Mouse (Mus musculus): ENCODE data around the gene Gm3269. TPM values are rescaled to one million over a fixed set of nuclear protein-coding genes. Genes with fewer than 3 reads are reported as not detected.
"Not testable (repeated sequence)": the region's sequence is repeated elsewhere in the genome, so short reads cannot be mapped to it uniquely, and the experiment has no call there.

Gene Gm3269
- total RNA-seq (2014; rRNA removed) (not detected in 2 replicates), polyA plus RNA-seq (2012; rRNA removed) (not detected in 2 replicates)

DNA sequence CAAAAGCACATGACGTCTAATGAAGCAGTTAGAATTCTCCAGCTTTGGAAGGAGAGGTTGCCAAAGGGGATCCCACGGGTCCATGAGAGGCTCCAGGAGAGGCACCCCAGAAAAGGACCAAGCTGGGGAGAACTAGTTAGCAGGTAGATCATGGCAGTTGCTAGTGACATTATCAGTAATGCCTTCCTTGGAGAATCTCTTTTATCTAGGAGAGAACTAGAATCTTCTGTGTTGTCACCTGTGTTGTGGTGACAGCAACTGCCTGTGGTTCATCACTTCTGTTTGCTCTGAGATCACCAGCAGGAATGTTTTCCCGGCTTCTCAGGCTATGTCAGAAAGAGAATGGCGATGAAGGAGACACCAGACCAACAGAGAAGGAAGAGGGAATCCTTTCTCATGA is at the start of gene Gm3269:
TSS of gene Gm3269 (plus strand) at position 301 of the 400 bp plus-strand sequence.
- not testable (repeated sequence) for H3K79me2 ChIP-seq (ENCODE audit: control insufficient read depth, insufficient read depth, low read length); H3K36me3 ChIP-seq (ENCODE audit: control insufficient read depth, insufficient read depth, low read length); H3K27me3 ChIP-seq (ENCODE audit: control insufficient read depth, insufficient read depth, low read length); H3K9ac ChIP-seq (ENCODE audit: low read depth, low read length); H3K4me3 ChIP-seq (ENCODE audit: insufficient read depth, low read depth, low read length); H3K4me1 ChIP-seq (ENCODE audit: control insufficient read depth, insufficient read depth, low read length); DNase-seq (ENCODE audit: extremely low read depth, low read depth, low spot score); H3K27ac ChIP-seq (replicated peaks; ENCODE audit: insufficient read depth, low read depth, low read length)
- no CpG with 5 or more reads among the region's 4 CpGs for WGBS

DNA sequence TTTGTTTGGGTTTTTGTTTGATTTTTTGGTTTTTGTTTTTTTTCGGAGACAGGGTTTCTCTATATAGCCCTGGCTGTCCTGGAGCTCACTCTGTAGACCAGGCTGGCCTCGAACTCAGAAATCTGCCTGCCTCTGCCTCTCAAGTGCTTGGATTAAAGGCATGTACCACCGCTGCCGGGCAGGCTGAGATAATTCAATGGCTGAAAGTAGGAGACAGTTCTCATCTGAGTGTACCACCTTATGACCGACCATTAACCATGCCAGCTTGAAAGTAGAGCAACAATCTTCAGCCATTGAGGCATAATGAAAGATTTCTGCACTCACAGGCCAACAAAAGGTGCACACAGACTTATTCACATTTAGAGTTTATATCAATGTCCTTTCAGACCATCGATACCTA is 31.5 kb upstream of the Gm3269 start:
- WGBS = 76% methylated on average over 6 of the region's 6 CpGs
- not testable (repeated sequence) for H3K27me3 ChIP-seq (ENCODE audit: control insufficient read depth, insufficient read depth, low read length)

DNA sequence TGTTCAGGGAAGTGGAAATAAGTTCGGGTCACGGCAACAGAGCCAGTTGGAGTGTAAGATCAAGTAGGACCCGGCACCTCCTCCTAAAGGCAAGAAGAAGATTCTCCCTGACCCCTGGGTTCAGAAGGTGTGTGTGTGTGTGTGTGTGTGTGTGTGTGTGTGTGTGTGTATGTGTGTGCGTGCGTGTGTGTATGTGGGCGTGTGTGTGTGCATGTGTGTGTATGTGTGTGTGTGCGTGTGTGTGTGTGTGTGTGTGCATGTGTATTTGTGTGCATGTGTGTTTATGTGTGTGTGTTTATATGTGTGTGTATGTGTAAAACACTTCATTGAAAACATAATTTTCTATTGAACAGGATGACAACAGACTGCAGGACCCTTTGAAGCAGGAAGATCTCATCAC is 16.0 kb upstream of the Gm3269 start:
- not testable (repeated sequence) for H3K4me1 ChIP-seq (ENCODE audit: control insufficient read depth, insufficient read depth, low read length); DNase-seq (ENCODE audit: extremely low read depth, low read depth, low spot score); H3K27ac ChIP-seq (replicated peaks; ENCODE audit: insufficient read depth, low read depth, low read length); H3K27me3 ChIP-seq (ENCODE audit: control insufficient read depth, insufficient read depth, low read length); H3K9ac ChIP-seq (ENCODE audit: low read depth, low read length); H3K4me3 ChIP-seq (ENCODE audit: insufficient read depth, low read depth, low read length); H3K79me2 ChIP-seq (ENCODE audit: control insufficient read depth, insufficient read depth, low read length); H3K36me3 ChIP-seq (ENCODE audit: control insufficient read depth, insufficient read depth, low read length)
- 88% methylated on average over 4 of the region's 7 CpGs for WGBS

More for the DNA sequence above, 31.5 kb upstream of the Gm3269 start:
- not testable (repeated sequence) for H3K27ac ChIP-seq (replicated peaks; ENCODE audit: insufficient read depth, low read depth, low read length); H3K4me1 ChIP-seq (ENCODE audit: control insufficient read depth, insufficient read depth, low read length); H3K79me2 ChIP-seq (ENCODE audit: control insufficient read depth, insufficient read depth, low read length); H3K4me3 ChIP-seq (ENCODE audit: insufficient read depth, low read depth, low read length); H3K9ac ChIP-seq (ENCODE audit: low read depth, low read length); DNase-seq (ENCODE audit: extremely low read depth, low read depth, low spot score); H3K36me3 ChIP-seq (ENCODE audit: control insufficient read depth, insufficient read depth, low read length)

DNA sequence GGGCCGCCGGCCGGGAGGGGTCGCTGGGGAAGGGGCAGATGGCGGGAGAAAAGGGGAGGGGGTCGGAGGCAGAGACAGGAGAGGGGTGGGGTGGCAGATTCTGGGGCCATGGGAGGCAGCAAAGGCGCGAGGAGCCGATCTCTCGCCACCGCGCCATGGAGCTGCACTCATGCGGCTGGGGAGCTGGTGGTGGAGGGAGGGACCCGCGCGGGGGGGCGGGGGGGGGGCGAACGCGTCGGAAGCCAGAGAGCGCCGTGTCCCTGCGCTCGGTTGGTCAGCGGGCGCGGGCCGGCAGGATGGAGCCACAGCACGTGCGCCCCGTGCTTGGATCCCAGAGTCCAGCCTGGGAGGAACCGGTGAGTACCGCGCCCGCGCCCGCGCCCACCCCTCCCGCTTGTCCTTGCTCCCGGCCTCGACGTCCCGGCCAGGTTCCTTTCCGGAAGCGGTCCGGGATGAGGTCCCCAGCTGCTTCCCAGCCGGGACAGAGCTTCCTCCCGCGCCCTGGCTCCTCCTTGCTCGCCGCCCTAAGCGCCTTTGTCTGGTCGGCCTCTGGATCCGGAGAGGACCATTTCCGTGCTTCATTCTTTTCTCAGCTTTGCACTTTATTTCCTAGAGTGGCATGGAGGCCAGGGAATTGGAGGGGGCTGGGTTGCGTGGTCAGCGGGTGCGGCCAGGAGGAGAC is 17.5 kb downstream of the Gm3269 start, which contains the start of gene Gm3264:
TSS of gene Gm3264 (plus strand) at position 278 of the 682 bp plus-strand sequence.
- H3K27ac ChIP-seq (replicated peaks; ENCODE audit: insufficient read depth, low read depth, low read length); H3K36me3 ChIP-seq (ENCODE audit: control insufficient read depth, insufficient read depth, low read length); H3K79me2 ChIP-seq (ENCODE audit: control insufficient read depth, insufficient read depth, low read length); H3K27me3 ChIP-seq (ENCODE audit: control insufficient read depth, insufficient read depth, low read length); H3K4me3 ChIP-seq (ENCODE audit: insufficient read depth, low read depth, low read length); H3K9ac ChIP-seq (ENCODE audit: low read depth, low read length); DNase-seq (ENCODE audit: extremely low read depth, low read depth, low spot score); H3K4me1 ChIP-seq (ENCODE audit: control insufficient read depth, insufficient read depth, low read length): not testable (repeated sequence)
- 10% methylated on average over 36 of the region's 59 CpGs for WGBS

DNA sequence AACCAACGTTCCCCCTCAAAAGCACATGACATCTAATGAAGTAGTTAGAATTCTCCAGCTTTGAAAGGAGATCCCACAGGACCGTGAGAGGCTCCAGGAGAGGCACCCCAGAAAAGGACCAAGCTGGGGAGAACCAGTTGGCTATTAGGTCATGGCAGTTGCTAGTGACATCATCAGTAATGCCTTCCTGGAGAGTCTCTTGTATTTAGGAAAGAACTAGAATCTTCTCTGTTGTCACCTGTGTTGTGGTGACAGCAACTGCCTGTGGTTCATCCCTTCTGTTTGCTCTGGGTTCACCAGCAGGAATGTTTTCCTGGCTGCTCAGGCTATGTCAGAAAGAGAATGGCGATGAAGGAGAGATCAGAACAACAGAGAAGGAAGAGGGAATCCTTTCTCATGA is 54.2 kb downstream of the Gm3269 start, which contains the start of gene Gm3278:
TSS of gene Gm3278 (plus strand) at position 301 of the 400 bp plus-strand sequence.
- not testable (repeated sequence) for H3K79me2 ChIP-seq (ENCODE audit: control insufficient read depth, insufficient read depth, low read length); H3K4me1 ChIP-seq (ENCODE audit: control insufficient read depth, insufficient read depth, low read length); DNase-seq (ENCODE audit: extremely low read depth, low read depth, low spot score); H3K27me3 ChIP-seq (ENCODE audit: control insufficient read depth, insufficient read depth, low read length); H3K36me3 ChIP-seq (ENCODE audit: control insufficient read depth, insufficient read depth, low read length); H3K27ac ChIP-seq (replicated peaks; ENCODE audit: insufficient read depth, low read depth, low read length); H3K4me3 ChIP-seq (ENCODE audit: insufficient read depth, low read depth, low read length); H3K9ac ChIP-seq (ENCODE audit: low read depth, low read length)
- 45% methylated on average over 1 of the region's 3 CpGs for WGBS

Other genes with a start within 250 kb of the Gm3269 start
- gene Gm8159, start 205.8 kb upstream of the Gm3269 start, total RNA-seq (2014; rRNA removed) = not detected in 2 replicates
- not detected in 2 replicates for gene Gm8159, start 205.8 kb upstream of the Gm3269 start, polyA plus RNA-seq (2012; rRNA removed)
- not detected in 2 replicates for gene Gm3239, start 173.9 kb upstream of the Gm3269 start, total RNA-seq (2014; rRNA removed)
- gene Gm3239, start 173.9 kb upstream of the Gm3269 start, polyA plus RNA-seq (2012; rRNA removed) = not detected in 2 replicates
- gene Gm7876, start 128.9 kb upstream of the Gm3269 start, total RNA-seq (2014; rRNA removed) = not detected in 2 replicates
- not detected in 2 replicates for gene Gm7876, start 128.9 kb upstream of the Gm3269 start, polyA plus RNA-seq (2012; rRNA removed)
- not detected in 2 replicates for gene Gm3252, start 111.3 kb upstream of the Gm3269 start, total RNA-seq (2014; rRNA removed)
- not detected in 2 replicates for gene Gm3252, start 111.3 kb upstream of the Gm3269 start, polyA plus RNA-seq (2012; rRNA removed)
- not detected in 2 replicates for gene Gm9602, start 61.8 kb upstream of the Gm3269 start, total RNA-seq (2014; rRNA removed)
- not detected in 2 replicates for gene Gm9602, start 61.8 kb upstream of the Gm3269 start, polyA plus RNA-seq (2012; rRNA removed)
- not detected in 2 replicates for gene Gm3264, start 17.5 kb downstream of the Gm3269 start, total RNA-seq (2014; rRNA removed)
- gene Gm3264, start 17.5 kb downstream of the Gm3269 start, polyA plus RNA-seq (2012; rRNA removed) = not detected in 2 replicates
- not detected in 2 replicates for gene Gm3278, start 54.3 kb downstream of the Gm3269 start, total RNA-seq (2014; rRNA removed)
- not detected in 2 replicates for gene Gm3278, start 54.3 kb downstream of the Gm3269 start, polyA plus RNA-seq (2012; rRNA removed)
- gene Gm8297, start 145.8 kb downstream of the Gm3269 start, total RNA-seq (2014; rRNA removed) = not detected in 2 replicates
- not detected in 2 replicates for gene Gm8297, start 145.8 kb downstream of the Gm3269 start, polyA plus RNA-seq (2012; rRNA removed)
- gene Gm3298, start 177.8 kb downstream of the Gm3269 start, total RNA-seq (2014; rRNA removed) = not detected in 2 replicates
- not detected in 2 replicates for gene Gm3298, start 177.8 kb downstream of the Gm3269 start, polyA plus RNA-seq (2012; rRNA removed)
- not detected in 2 replicates for gene 4930555G01Rik, start 212.5 kb downstream of the Gm3269 start, total RNA-seq (2014; rRNA removed)
- not detected in 2 replicates for gene 4930555G01Rik, start 212.5 kb downstream of the Gm3269 start, polyA plus RNA-seq (2012; rRNA removed)
- gene Gm8281, start 232.9 kb downstream of the Gm3269 start, total RNA-seq (2014; rRNA removed) = not detected in 2 replicates
- not detected in 2 replicates for gene Gm8281, start 232.9 kb downstream of the Gm3269 start, polyA plus RNA-seq (2012; rRNA removed)

Measured in liver, adult 2 months (tissue).